Mouse (Mus musculus) liver, adult 2 months (tissue): ENCODE data around the gene Trabd2b. TPM values are rescaled to one million over a fixed set of nuclear protein-coding genes. Genes with fewer than 3 reads are reported as not detected.

Experiments used
- DNase-seq: peaks from one replicate; pipeline ENCODE4 v3.0.0-alpha.2; 2011; ENCODE audit warnings: low read depth, low spot score; ENCODE audit errors: extremely low read depth
- H3K27ac ChIP-seq: fragments of 200-500 bp; replicated peaks from 2 replicates; pipeline ENCODE4 v1.5.1; 2012; ENCODE audit warnings: low read depth, mild to moderate bottlenecking, control low read depth, inconsistent platforms, low read length; ENCODE audit not compliant: insufficient read depth
- H3K27me3 ChIP-seq: fragments of 200-500 bp; 2 replicates; pipeline ENCODE4 v1.6.1; 2012; ENCODE audit warnings: mild to moderate bottlenecking, moderate library complexity, low read length, inconsistent platforms; ENCODE audit not compliant: control insufficient read depth, insufficient read depth
- H3K36me3 ChIP-seq: fragments of 200-500 bp; 2 replicates; pipeline ENCODE4 v1.6.1; 2012; ENCODE audit warnings: low read length, inconsistent platforms; ENCODE audit not compliant: control insufficient read depth, insufficient read depth
- H3K4me1 ChIP-seq: fragments of 200-500 bp; 2 replicates; pipeline ENCODE4 v1.6.1; 2011; ENCODE audit warnings: low read length; ENCODE audit not compliant: control insufficient read depth, insufficient read depth
- H3K4me3 ChIP-seq: fragments of 200-500 bp; 2 replicates; pipeline ENCODE4 v1.5.1; 2011; ENCODE audit warnings: low read depth, mild to moderate bottlenecking, control low read depth, low read length, moderate library complexity; ENCODE audit not compliant: insufficient read depth
- H3K79me2 ChIP-seq: fragments of 200-500 bp; 2 replicates; pipeline ENCODE4 v1.6.1; 2012; ENCODE audit warnings: inconsistent platforms, mild to moderate bottlenecking, low read length, moderate library complexity; ENCODE audit not compliant: control insufficient read depth, insufficient read depth
- H3K9ac ChIP-seq: fragments of 200-500 bp; 2 replicates; pipeline ENCODE4 v1.6.1; 2012; ENCODE audit warnings: low read depth, mild to moderate bottlenecking, control low read depth, inconsistent platforms, low read length
- CTCF ChIP-seq: fragments of 200-500 bp; IDR thresholded peaks from 2 replicates; pipeline ENCODE4 v1.5.1; 2011; ENCODE audit warnings: low read depth, low read length, control low read depth
- POLR2A ChIP-seq: fragments of 200-500 bp; IDR thresholded peaks from 2 replicates; pipeline ENCODE4 v1.6.1; 2011; ENCODE audit warnings: low read length, control low read depth; ENCODE audit not compliant: insufficient read depth; ENCODE audit errors: extremely low read depth
- WGBS: fragments of 180-500 bp; shearing (Covaris S2); methylation state at CpG from one replicate; pipeline ENCODE4 v1.1.7; 2018; 5-methylcytosine and 5-hydroxymethylcytosine counted together
- polyA plus RNA-seq: library from polyadenylated mRNA; depleted of rRNA; stranded (reverse); fragments of >200 nt; gene quantifications from 2 replicates; pipeline ENCODE4 v1.2.3, GENCODE M21; 2012
- total RNA-seq: library from RNA; depleted of rRNA; stranded (reverse); fragments of >200 nt; gene quantifications from 2 replicates; pipeline ENCODE4 v1.2.3, GENCODE M21; 2014

Trabd2b gene
- total and polyA plus RNA-seq, 2 experiments: 0.09 to 0.10 TPM

DNA sequence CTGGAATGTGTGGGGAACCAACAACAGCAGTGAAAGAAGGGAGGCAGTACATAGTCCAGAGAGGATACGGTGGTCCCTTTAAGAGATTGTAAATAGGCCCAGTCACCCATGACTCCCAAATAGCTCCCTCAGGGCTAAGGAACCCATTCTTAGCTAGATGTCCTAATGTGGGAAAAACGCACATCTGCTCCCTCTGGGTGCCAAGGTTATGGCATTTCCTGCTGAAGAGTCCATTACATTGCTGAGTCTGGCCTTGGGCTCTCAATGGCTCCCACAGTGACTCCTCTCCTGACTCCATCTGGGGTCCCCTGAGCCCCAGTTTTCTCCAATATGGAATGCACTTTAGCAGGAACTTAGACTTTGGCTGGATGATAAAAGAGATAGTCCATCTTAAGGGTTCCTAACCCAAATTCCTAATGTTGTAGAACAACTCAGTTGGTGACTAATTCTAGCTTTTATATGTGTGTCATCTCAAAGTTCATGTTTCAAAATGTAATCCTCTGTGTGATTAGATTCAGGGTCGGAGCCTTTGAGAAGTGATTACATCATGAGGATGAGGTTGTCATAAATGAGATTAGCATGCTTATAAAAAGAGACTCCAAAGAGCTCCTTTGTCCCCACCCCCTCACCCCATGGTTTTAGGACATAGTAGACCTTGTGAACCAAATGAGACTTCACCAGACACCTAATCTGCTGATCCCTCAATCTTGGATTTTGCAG, 139.1 kb downstream of the Trabd2b start:
- no peaks in the 10 kb centered on the region for H3K36me3 ChIP-seq
- no peaks in the 10 kb centered on the region for H3K79me2 ChIP-seq
- H3K4me3 ChIP-seq: no peak overlapping the region
- no peak overlapping the region for H3K9ac ChIP-seq
- 67% methylated on average over 3 of the region's 3 CpGs for WGBS
- H3K4me1 ChIP-seq: no peaks in the 10 kb centered on the region
- DNase-seq: no peak
- H3K27ac ChIP-seq: no peak overlapping the region
- H3K27me3 ChIP-seq: no peaks in the 10 kb centered on the region
- TF ChIP-seq CTCF: no peak
- no peak for TF ChIP-seq POLR2A

DNA sequence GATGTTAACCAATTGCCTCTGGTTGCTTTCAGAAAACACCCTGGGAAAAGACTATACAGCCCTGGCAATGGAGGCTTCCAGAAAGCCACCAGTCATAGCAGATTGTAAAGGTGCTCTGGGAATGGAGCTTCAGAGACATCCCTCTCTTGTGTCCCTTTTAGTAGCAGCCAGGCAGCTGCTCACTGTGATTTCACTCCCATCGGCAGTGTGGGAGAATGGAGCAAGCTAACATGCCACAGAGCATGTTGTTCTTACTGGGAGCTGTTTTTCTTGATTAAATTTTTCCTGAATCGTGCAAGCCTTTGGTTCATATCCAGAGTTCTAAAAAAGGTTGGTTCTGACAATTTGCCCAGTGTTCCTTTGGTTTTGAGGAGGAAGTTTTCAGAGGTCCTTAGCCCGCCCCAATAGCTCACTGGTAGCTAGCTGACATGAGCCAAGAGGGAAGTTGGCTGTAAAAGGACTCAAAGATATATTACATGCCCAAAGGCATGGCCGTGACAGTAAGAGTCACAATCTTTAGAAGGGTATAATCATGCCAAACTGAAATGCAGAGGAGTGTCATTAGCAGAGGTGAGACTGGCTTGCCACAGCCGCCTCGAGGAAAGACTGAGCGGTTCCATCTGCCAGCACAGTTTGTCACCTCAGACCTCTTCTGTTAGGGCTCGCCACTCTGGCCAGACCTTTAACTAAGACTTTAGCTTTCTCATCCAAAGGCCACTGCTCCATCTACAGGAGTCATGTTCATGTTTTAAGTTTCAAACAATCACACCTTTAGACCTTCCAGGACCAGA, 141.3 kb downstream of the Trabd2b start:
- no peak overlapping the region for H3K9ac ChIP-seq
- WGBS: 71% methylated on average over 8 of the region's 8 CpGs
- H3K4me1 ChIP-seq: no peaks in the 10 kb centered on the region
- H3K27me3 ChIP-seq: no peaks in the 10 kb centered on the region
- no peak for DNase-seq
- H3K79me2 ChIP-seq: no peaks in the 10 kb centered on the region
- H3K36me3 ChIP-seq: no peaks in the 10 kb centered on the region
- H3K27ac ChIP-seq: no peak overlapping the region
- TF ChIP-seq CTCF: no peak
- TF ChIP-seq POLR2A: no peak
- no peak overlapping the region for H3K4me3 ChIP-seq

DNA sequence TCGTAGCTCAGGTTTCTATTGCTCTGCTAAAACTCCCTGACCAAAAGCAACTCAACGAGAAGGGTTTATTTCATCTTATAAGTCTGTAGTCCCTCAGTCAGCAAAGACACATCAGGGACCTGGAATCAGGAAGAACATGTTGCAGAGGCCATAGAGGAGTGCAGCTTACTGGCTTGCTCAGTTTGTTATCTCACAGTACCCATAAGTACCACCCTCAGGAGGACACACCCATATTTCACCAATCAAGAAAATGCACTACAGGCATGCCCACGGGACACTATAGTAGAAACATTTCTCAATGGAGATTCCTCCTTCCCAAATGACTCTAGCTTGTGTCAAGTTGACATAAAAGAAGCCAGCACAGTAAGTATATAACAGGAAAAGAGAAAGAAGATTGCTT, 143.0 kb downstream of the Trabd2b start:
- Histone ChIP-seq H3K27me3 (no peaks in the 10 kb centered on the region), H3K27ac (no peak overlapping the region), H3K4me1 (no peaks in the 10 kb centered on the region), H3K79me2 (no peaks in the 10 kb centered on the region), H3K36me3 (no peaks in the 10 kb centered on the region), H3K4me3 (no peak overlapping the region), H3K9ac (no peak overlapping the region)
- 87% methylated on average over 3 of the region's 3 CpGs for WGBS
- TF ChIP-seq POLR2A: no peak
- no peak for TF ChIP-seq CTCF
- DNase-seq: no peak

DNA sequence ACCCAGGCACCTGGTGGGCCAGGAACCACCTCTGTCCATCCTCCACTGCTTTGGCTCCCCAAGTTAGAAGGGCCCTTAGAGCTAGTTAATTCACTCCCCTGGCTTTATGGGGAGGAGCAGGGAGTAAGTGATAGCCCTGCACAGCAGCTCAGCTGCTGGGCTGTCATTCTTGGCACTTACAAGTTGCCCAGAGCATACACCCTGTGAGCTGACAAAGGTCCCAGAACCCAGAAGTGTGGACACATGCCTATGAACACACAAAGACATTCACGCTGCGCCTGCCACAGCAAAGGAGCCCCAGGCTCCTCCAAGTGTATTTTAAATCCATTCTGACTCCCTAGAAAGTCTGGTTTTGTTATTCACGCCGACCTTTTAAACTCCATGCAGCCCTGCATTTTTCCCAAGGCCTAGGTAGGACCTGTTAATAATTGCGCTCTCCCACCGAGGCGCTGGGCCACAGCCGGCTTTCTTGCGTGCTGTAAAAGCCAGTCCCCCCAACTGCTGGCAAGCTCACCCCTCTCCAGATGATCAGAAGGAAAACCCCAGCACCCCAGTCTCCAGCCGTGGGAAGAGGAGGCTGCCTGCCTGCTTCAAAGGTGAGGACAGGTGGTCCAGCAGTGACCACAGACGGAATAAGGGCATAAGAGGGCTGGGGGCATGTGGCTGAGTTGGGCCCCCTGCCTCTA, 144.1 kb downstream of the Trabd2b start:
- H3K27ac ChIP-seq: no peak overlapping the region
- H3K4me3 ChIP-seq: no peak overlapping the region
- no peaks in the 10 kb centered on the region for H3K27me3 ChIP-seq
- no peak overlapping the region for H3K9ac ChIP-seq
- no peaks in the 10 kb centered on the region for H3K4me1 ChIP-seq
- 54% methylated on average over 11 of the region's 11 CpGs for WGBS
- no peaks in the 10 kb centered on the region for H3K79me2 ChIP-seq
- DNase-seq: no peak
- no peaks in the 10 kb centered on the region for H3K36me3 ChIP-seq
- TF ChIP-seq CTCF (no peak), POLR2A (no peak)

- no peak for DNase-seq
- H3K9ac ChIP-seq: no peak overlapping the region
- H3K27ac ChIP-seq: no peak overlapping the region
- TF ChIP-seq POLR2A (no peak), CTCF (no peak)
- H3K79me2 ChIP-seq: no peaks in the 10 kb centered on the region
- no peak overlapping the region for H3K4me3 ChIP-seq
- no peaks in the 10 kb centered on the region for H3K27me3 ChIP-seq
- 85% methylated on average over 5 of the region's 5 CpGs for WGBS
- no peaks in the 10 kb centered on the region for H3K36me3 ChIP-seq
- no peaks in the 10 kb centered on the region for H3K4me1 ChIP-seq
These were observed 150.4 kb downstream of the Trabd2b start for GRCm38 (mm10) chr4:114556880-114557279.
